Comparison of ENCODE assay signal across 35 mouse cellular contexts in genomic region chr15:103427017-103427416, GRCm38 (mm10). TPM values are rescaled to one million over a fixed set of nuclear protein-coding genes. Genes with fewer than 3 reads are reported as not detected.
DNase-seq lines count a peak whose midpoint lies in the region; ATAC-seq lines count a peak whose summit lies in the region.
"Had no signal": no experiment of that assay in that cellular context is flagged by ENCODE, and none has a peak within 500 bp of the region (broad histone marks: within the 10 kb centered on the region; RNA-seq: fewer than 3 reads in every experiment).

No protein-coding gene starts in this region.

- no peak overlapping the region for H3K4me3 ChIP-seq in midbrain, embryonic 15.5 days
- H3K4me3 ChIP-seq: embryonic facial prominence, embryonic 10.5 days; embryonic facial prominence, embryonic 15.5 days; forebrain, embryonic 12.5 days; hindbrain, embryonic 10.5 days; intestine, embryonic 15.5 days; limb, embryonic 13.5 days; lung, embryonic 15.5 days; neural tube, embryonic 13.5 days had no signal

- H3K27ac ChIP-seq in midbrain, embryonic 15.5 days, result peak overlapping the region; percentile 56; the same call in 1 of the 2 replicates
- H3K27ac ChIP-seq: embryonic facial prominence, embryonic 10.5 days; embryonic facial prominence, embryonic 15.5 days; forebrain, embryonic 12.5 days; hindbrain, embryonic 10.5 days; hindbrain, postnatal 0 days; intestine, embryonic 15.5 days; limb, embryonic 13.5 days; lung, embryonic 15.5 days; neural tube, embryonic 13.5 days; stomach, postnatal 0 days had no signal

- H3K4me2 ChIP-seq in midbrain, embryonic 15.5 days, result no peak overlapping the region
- H3K4me2 ChIP-seq: embryonic facial prominence, embryonic 15.5 days; forebrain, embryonic 12.5 days; intestine, embryonic 15.5 days; limb, embryonic 13.5 days; liver, embryonic 11.5 days; lung, embryonic 15.5 days; neural tube, embryonic 13.5 days had no signal

- 22% methylated on average over 2 of the region's 2 CpGs for WGBS in midbrain, embryonic 15.5 days

- H3K4me1 ChIP-seq in midbrain, embryonic 15.5 days, result 0 out of 2 replicates have a peak, but pooled peaks cover 4% of the 10 kb centered on the region
- H3K4me1 ChIP-seq: embryonic facial prominence, embryonic 10.5 days; embryonic facial prominence, embryonic 15.5 days; hindbrain, embryonic 10.5 days; intestine, embryonic 15.5 days; lung, embryonic 15.5 days; neural tube, embryonic 13.5 days had no signal

- H3K9me3 ChIP-seq in midbrain, embryonic 15.5 days, result no peaks in the 10 kb centered on the region
- H3K9me3 ChIP-seq: embryonic facial prominence, embryonic 10.5 days; embryonic facial prominence, embryonic 15.5 days; forebrain, embryonic 12.5 days; G1E; hindbrain, embryonic 10.5 days; intestine, embryonic 15.5 days; limb, embryonic 13.5 days; lung, embryonic 15.5 days; neural tube, embryonic 13.5 days had no signal

- no peak; the same call in 1 of the 2 replicates for ATAC-seq in midbrain, embryonic 15.5 days (replicated peaks)
- ATAC-seq: forebrain, postnatal 0 days; hindbrain, postnatal 0 days; intestine, embryonic 15.5 days; Patski had no signal

- peak; percentile 12 for DNase-seq in kidney, adult 9 months
- DNase-seq in kidney, postnatal 10 days, result no peak
- DNase-seq in retina, postnatal 1 day, result peak; percentile 29
- no peak for DNase-seq in retina, embryonic 14.5 days (ENCODE audit: low spot score)
- peak; percentile 6 for DNase-seq in brain, adult 2 months (ENCODE audit: low read depth, low spot score)
- no peak for DNase-seq in cerebellum, adult 11-12 months
- no peak for DNase-seq in right cerebral cortex, postnatal 36 days (ENCODE audit: low spot score in 2 of 2)
- DNase-seq: adrenal gland, postnatal 14 days; cerebellum, adult 2 months; cerebellum, postnatal 14 days; forebrain, postnatal 0 days; gastrocnemius, postnatal 10 days; heart, postnatal 14 days; right cerebral cortex, postnatal 4 days; thymus, postnatal 4 days had no signal

- no peaks in the 10 kb centered on the region for H3K27me3 ChIP-seq in midbrain, embryonic 15.5 days (replicated peaks)
- H3K27me3 ChIP-seq: embryonic facial prominence, embryonic 15.5 days; forebrain, embryonic 12.5 days; intestine, embryonic 15.5 days; limb, embryonic 13.5 days; lung, embryonic 15.5 days; neural tube, embryonic 13.5 days; Patski had no signal

- H3K36me3 ChIP-seq in midbrain, embryonic 15.5 days (replicated peaks), result no peaks in the 10 kb centered on the region
- H3K36me3 ChIP-seq: embryonic facial prominence, embryonic 10.5 days; embryonic facial prominence, embryonic 15.5 days; forebrain, embryonic 12.5 days; G1E; hindbrain, embryonic 10.5 days; intestine, embryonic 15.5 days; limb, embryonic 13.5 days; lung, embryonic 15.5 days; neural tube, embryonic 13.5 days had no signal

- H3K9ac ChIP-seq in midbrain, embryonic 15.5 days, result no peak overlapping the region
- H3K9ac ChIP-seq: embryonic facial prominence, embryonic 15.5 days; forebrain, embryonic 12.5 days; forebrain, postnatal 0 days; intestine, embryonic 15.5 days; limb, embryonic 13.5 days; lung, embryonic 15.5 days; neural tube, embryonic 13.5 days had no signal

RNA-seq across cellular contexts. Expression of gene Gtsf1, which starts 3.3 kb away (rescaled TPM):
- not detected in 2 replicates for polyA plus RNA-seq in midbrain, embryonic 15.5 days (2015; fragmentation: Nextera tagmentation; extraction: Ambion mirVana)
- polyA plus RNA-seq: embryonic facial prominence, embryonic 10.5 days; embryonic facial prominence, embryonic 15.5 days; forebrain, embryonic 12.5 days; forebrain, postnatal 0 days; G1E; hindbrain, embryonic 10.5 days; intestine, embryonic 15.5 days; limb, embryonic 13.5 days; liver, embryonic 11.5 days; liver, embryonic 16.5 days; neural tube, embryonic 13.5 days; Patski; spleen, adult 2 months; stomach, postnatal 0 days; thymus, postnatal 0 days had no signal

RNA-seq across cellular contexts. Expression of gene Gtsf2, which starts 21.3 kb away (rescaled TPM):
- not detected in 2 replicates for polyA plus RNA-seq in midbrain, embryonic 15.5 days (2015; fragmentation: Nextera tagmentation; extraction: Ambion mirVana)
- polyA plus RNA-seq: C2C12; cortical plate, adult 2 months; embryonic facial prominence, embryonic 10.5 days; embryonic facial prominence, embryonic 15.5 days; forebrain, embryonic 12.5 days; forebrain, postnatal 0 days; G1E; heart, embryonic 14.5 days; hindbrain, embryonic 10.5 days; intestine, embryonic 15.5 days; limb, embryonic 13.5 days; liver, embryonic 11.5 days; liver, embryonic 16.5 days; lung, embryonic 15.5 days; neural tube, embryonic 13.5 days; spleen, adult 2 months; stomach, postnatal 0 days had no signal

RNA-seq across cellular contexts. Expression of gene Nckap1l, which starts 26.6 kb away (rescaled TPM):
- 1.8 and 1.9 TPM in 2 replicates for polyA plus RNA-seq in midbrain, embryonic 15.5 days (2015; fragmentation: Nextera tagmentation; extraction: Ambion mirVana)

Comparison
In these comparisons a context has a peak if more than half of its experiments do, and no peak if none do; other contexts are left out.
1. DNase-seq: peak in kidney, adult 9 months (single experiment), retina, postnatal 1 day (single experiment) and brain, adult 2 months (single experiment); none in kidney, postnatal 10 days (single experiment), retina, embryonic 14.5 days (single experiment), cerebellum, adult 11-12 months (single experiment) and right cerebral cortex, postnatal 36 days (0 of 2).